Mouse (Mus musculus) CH12.LX (cell line): ENCODE data around the gene Gm45713. TPM values are rescaled to one million over a fixed set of nuclear protein-coding genes. Genes with fewer than 3 reads are reported as not detected.

Experiments
- DNase-seq: peaks from one replicate; pipeline ENCODE4 v3.0.0-alpha.2; 2013; ENCODE audit errors: extremely low read depth
- H3K27ac ChIP-seq: 2 replicates; pipeline ENCODE4 v1.5.1; 2012; ENCODE audit warnings: low read depth, mild to moderate bottlenecking, control low read depth, moderate library complexity; ENCODE audit not compliant: insufficient read depth
- H3K27me3 ChIP-seq: replicated peaks from 2 replicates; pipeline ENCODE3; 2012; ENCODE audit warnings: inconsistent platforms
- H3K36me3 ChIP-seq, 2 experiments: replicated peaks in 1 of 2; 2 replicates each; pipeline versions ENCODE3 to v1.6.1; 2012; ENCODE audit warnings: inconsistent platforms in 1 of 2, low read length in 1 of 2, mild to moderate bottlenecking in 1 of 2, mixed read lengths in 1 of 2, moderate library complexity in 1 of 2; ENCODE audit not compliant: control insufficient read depth in 1 of 2, insufficient read depth in 1 of 2
- H3K4me1 ChIP-seq, 2 experiments: 2 replicates each; pipeline ENCODE4 v1.6.1; 2012; ENCODE audit warnings: inconsistent platforms in 1 of 2, moderate library complexity in 1 of 2; ENCODE audit not compliant: insufficient read depth in 2 of 2, control insufficient read depth in 1 of 2
- H3K4me2 ChIP-seq: 2 replicates; pipeline ENCODE4 v1.6.1; 2012; ENCODE audit warnings: low read depth, mild to moderate bottlenecking, control low read depth; ENCODE audit not compliant: poor library complexity, insufficient read depth, severe bottlenecking
- H3K4me3 ChIP-seq, 3 experiments: fragments of 150-350 bp in 1 of 3; sonication (generic) in 1 of 3; replicated peaks in 1 of 3; 2 replicates each; pipeline versions ENCODE3 to v1.5.1; 2011 to 2012; ENCODE audit warnings: low read depth in 2 of 3, low read length in 2 of 3, mild to moderate bottlenecking in 2 of 3, moderate library complexity in 2 of 3, control low read depth in 1 of 3, improper control_type of control experiment in 1 of 3, inconsistent platforms in 1 of 3, mixed read lengths in 1 of 3; ENCODE audit not compliant: poor library complexity in 1 of 3
- H3K79me2 ChIP-seq: replicated peaks from 2 replicates; pipeline ENCODE4 v1.6.1; 2012; ENCODE audit warnings: mild to moderate bottlenecking, moderate library complexity; ENCODE audit not compliant: control insufficient read depth, poor library complexity, insufficient read depth, severe bottlenecking; ENCODE audit errors: extremely low read depth
- H3K9ac ChIP-seq: 2 replicates; pipeline ENCODE4 v1.6.1; 2012; ENCODE audit warnings: low read depth, mild to moderate bottlenecking, control low read depth, moderate library complexity; ENCODE audit not compliant: insufficient read depth
- H3K9me3 ChIP-seq: replicated peaks from 2 replicates; pipeline ENCODE3; 2012; ENCODE audit warnings: low read length, inconsistent platforms, mixed read lengths
- BHLHE40 ChIP-seq: IDR thresholded peaks from 2 replicates; pipeline ENCODE4 v1.6.1; 2011; ENCODE audit warnings: mild to moderate bottlenecking, low read depth, low read length, improper control_type of control experiment
- CHD1 ChIP-seq: IDR thresholded peaks from 2 replicates; pipeline ENCODE4 v1.6.1; 2012; ENCODE audit warnings: low read depth, low read length, improper control_type of control experiment, inconsistent platforms
- CTCF ChIP-seq, 2 experiments: IDR thresholded peaks in 1 of 2; conservative IDR thresholded peaks in 1 of 2; 2 replicates each; pipeline ENCODE4 v1.5.1; 2011 to 2012; ENCODE audit warnings: low read depth in 2 of 2, low read length in 2 of 2, improper control_type of control experiment in 1 of 2, inconsistent platforms in 1 of 2, mild to moderate bottlenecking in 1 of 2, moderate library complexity in 1 of 2
- EP300 ChIP-seq: IDR thresholded peaks from 2 replicates; pipeline ENCODE4 v1.6.1; 2011; ENCODE audit warnings: low read length, improper control_type of control experiment
- GABPA ChIP-seq: IDR thresholded peaks from 2 replicates; pipeline ENCODE4 v1.6.1; 2012; ENCODE audit warnings: low read depth, low read length, improper control_type of control experiment, inconsistent platforms; ENCODE audit not compliant: insufficient replicate concordance
- JUND ChIP-seq: conservative IDR thresholded peaks from 2 replicates; pipeline ENCODE4 v1.6.1; 2011; ENCODE audit warnings: low read depth, low read length, improper control_type of control experiment
- MAFK ChIP-seq: IDR thresholded peaks from 2 replicates; pipeline ENCODE4 v1.6.1; 2011; ENCODE audit warnings: low read length, improper control_type of control experiment; ENCODE audit not compliant: insufficient replicate concordance
- MAX ChIP-seq: IDR thresholded peaks from 2 replicates; pipeline ENCODE4 v1.6.1; 2011; ENCODE audit warnings: low read length, improper control_type of control experiment
- MAZ ChIP-seq: IDR thresholded peaks from 2 replicates; pipeline ENCODE4 v1.6.1; 2012; ENCODE audit warnings: low read depth, mild to moderate bottlenecking, inconsistent platforms, low read length, improper control_type of control experiment, moderate library complexity
- MYC ChIP-seq: IDR thresholded peaks from 2 replicates; pipeline ENCODE4 v1.6.1; 2011; ENCODE audit warnings: low read depth, mild to moderate bottlenecking, improper control_type of control experiment, low read length
- PAX5 ChIP-seq: IDR thresholded peaks from 2 replicates; pipeline ENCODE4 v1.6.1; 2012; ENCODE audit warnings: low read length, inconsistent platforms, mixed read lengths
- POLR2AphosphoS2 ChIP-seq: IDR thresholded peaks from 2 replicates; pipeline ENCODE4 v1.6.1; 2011; ENCODE audit warnings: low read depth, low read length, improper control_type of control experiment
- SIN3A ChIP-seq: IDR thresholded peaks from 2 replicates; pipeline ENCODE4 v1.6.1; 2012; ENCODE audit warnings: low read length, improper control_type of control experiment, inconsistent platforms
- TCF12 ChIP-seq: IDR thresholded peaks from 2 replicates; pipeline ENCODE4 v1.6.1; 2014; ENCODE audit warnings: low read depth, mild to moderate bottlenecking, inconsistent platforms, low read length, improper control_type of control experiment
- UBTF ChIP-seq: IDR thresholded peaks from 2 replicates; pipeline ENCODE4 v1.6.1; 2012; ENCODE audit warnings: low read depth, mild to moderate bottlenecking, inconsistent platforms, low read length, improper control_type of control experiment, moderate library complexity
- ZKSCAN1 ChIP-seq: IDR thresholded peaks from 2 replicates; pipeline ENCODE4 v1.6.1; 2012; ENCODE audit warnings: low read depth, inconsistent platforms, low read length, improper control_type of control experiment, borderline replicate concordance
- ZMIZ1 ChIP-seq: IDR thresholded peaks from 2 replicates; pipeline ENCODE4 v1.6.1; 2012; ENCODE audit warnings: low read depth, mild to moderate bottlenecking, inconsistent platforms, low read length, improper control_type of control experiment
- dilution Hi-C: fragments of 300-500 bp; cut with MboI; formaldehyde crosslinking; loops from 2 replicates; pipeline ENCODE4 v1.14.3; 2020; ENCODE audit warnings: low sequenced_read_pairs; ENCODE audit not compliant: extremely low pct_unique_long_range_greater_than_20kb, extremely low pct_ligation_motif_present
- in situ Hi-C: fragments of 300-500 bp; cut with MboI; formaldehyde crosslinking; loops from 3 replicates; pipeline ENCODE4 v1.14.3; 2019; ENCODE audit warnings: low sequenced_read_pairs, low pct_ligation_motif_present, low pct_unique_long_range_greater_than_20kb, mixed read lengths
- polyA plus RNA-seq: library from polyadenylated mRNA; unstranded; fragments of >175 nt; gene quantifications from 2 replicates; pipeline ENCODE4 v1.2.1, GENCODE M21; 2012; ENCODE audit warnings: low read depth; ENCODE audit not compliant: insufficient read length
- total RNA-seq, 2 experiments: library from RNA; depleted of rRNA; stranded (reverse); fragments of 300-350 nt in 1 of 2; fragments of >200 nt in 1 of 2; gene quantifications; 2 replicates each; pipeline ENCODE4 v1.2.3; 2012 to 2014

The Gm45713 gene
- total and polyA plus RNA-seq, 3 experiments: 2.2 TPM; not detected in 2

- TF ChIP-seq JUND (no peak), ZKSCAN1 (no peak), SIN3A (no peak), BHLHE40 (no peak), UBTF (no peak), PAX5 (no peak), MAX (no peak), EP300 (no peak), POLR2AphosphoS2 (no peak), MYC (no peak), GABPA (no peak), MAFK (no peak)
Observed at GRCm38 (mm10) chr7:45156206-45156605, 20.2 kb upstream of the Gm45713 start.

GRCm38 (mm10) chr7:45155590-45155989 lies 19.6 kb upstream of the Gm45713 start:
- no peaks in the 10 kb centered on the region for H3K27me3 ChIP-seq
- dilution Hi-C loops (no loop called here), in situ Hi-C loops (no loop called here)
- no peak overlapping the region for H3K4me3 ChIP-seq
- TF ChIP-seq CHD1 (no peak), TCF12 (no peak), ZMIZ1 (no peak), BHLHE40 (no peak), MAZ (no peak), CTCF (conservative IDR thresholded peaks at IDR 0.05 in 1 of 2, IDR thresholded peaks at IDR 0.05 in 1 of 2; ENCODE audit: low read depth in 2 of 2, low read length in 2 of 2) (no peak)
- no peak overlapping the region for H3K27ac ChIP-seq
- no peak overlapping the region for H3K4me2 ChIP-seq
- no peaks in the 10 kb centered on the region for H3K79me2 ChIP-seq
- peaks cover 0 to 48% of the 10 kb centered on the region in 2 experiments for H3K36me3 ChIP-seq
- peaks cover 4 to 25% of the 10 kb centered on the region in 2 experiments for H3K4me1 ChIP-seq
- DNase-seq: no peak
- no peak overlapping the region for H3K9ac ChIP-seq
- no peaks in the 10 kb centered on the region for H3K9me3 ChIP-seq

More at GRCm38 (mm10) chr7:45156206-45156605, 20.2 kb upstream of the Gm45713 start:
- no peaks in the 10 kb centered on the region for H3K79me2 ChIP-seq
- H3K9me3 ChIP-seq: no peaks in the 10 kb centered on the region
- no peak overlapping the region for H3K4me3 ChIP-seq
- H3K9ac ChIP-seq: no peak overlapping the region
- H3K36me3 ChIP-seq: peaks cover 0 to 53% of the 10 kb centered on the region in 2 experiments
- H3K4me2 ChIP-seq: no peak overlapping the region
- no peaks in the 10 kb centered on the region for H3K27me3 ChIP-seq
- H3K27ac ChIP-seq: no peak overlapping the region
- no peak for DNase-seq
- in situ Hi-C loops: no loop called here
- dilution Hi-C loops: no loop called here
- H3K4me1 ChIP-seq: peaks cover 0 to 18% of the 10 kb centered on the region in 2 experiments; a peak in 2 of 4 replicates
